Mouse (Mus musculus): ENCODE data around the gene Med13l.

The Med13l gene

DNA sequence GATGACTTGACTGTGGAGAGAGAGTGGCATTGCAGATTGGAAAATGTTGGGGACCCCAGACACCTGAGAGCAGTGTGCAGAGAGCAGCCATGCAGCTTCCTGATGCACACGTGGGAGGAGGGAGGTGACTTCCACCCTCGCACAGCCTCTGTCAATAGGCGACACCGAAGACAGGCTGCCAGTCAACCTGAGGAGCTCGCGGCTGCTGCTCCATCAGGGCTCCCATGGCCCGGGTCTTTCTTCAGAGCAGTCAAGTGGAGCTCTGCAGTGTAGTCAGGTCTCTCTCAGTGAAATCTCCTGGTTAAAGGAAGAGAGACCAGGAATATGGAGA is 131.2 kb downstream of the Med13l start:
- DNase-seq (ENCODE audit: low read depth), result no peak

DNA sequence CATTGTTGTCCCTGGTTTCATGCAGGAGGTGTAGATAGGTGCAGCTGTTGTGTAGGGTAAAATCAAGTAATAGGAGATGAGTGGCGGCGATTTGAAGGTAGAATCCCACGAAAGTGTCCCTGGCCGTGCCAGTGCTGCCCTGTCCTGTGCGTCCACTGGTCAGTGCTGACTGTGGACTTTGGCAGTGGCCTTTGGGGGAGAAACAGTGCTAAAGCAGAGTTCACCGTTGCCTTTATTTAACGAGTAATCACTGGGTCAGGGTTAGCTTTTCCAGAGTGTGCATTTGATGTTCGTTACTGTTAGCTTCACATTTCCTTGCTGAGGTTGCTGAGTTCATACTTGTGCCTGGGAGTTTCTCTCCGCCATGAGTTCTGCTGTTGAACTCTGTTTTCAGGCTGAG is 133.5 kb downstream of the Med13l start:
- DNase-seq (ENCODE audit: low read depth), result no peak

DNA sequence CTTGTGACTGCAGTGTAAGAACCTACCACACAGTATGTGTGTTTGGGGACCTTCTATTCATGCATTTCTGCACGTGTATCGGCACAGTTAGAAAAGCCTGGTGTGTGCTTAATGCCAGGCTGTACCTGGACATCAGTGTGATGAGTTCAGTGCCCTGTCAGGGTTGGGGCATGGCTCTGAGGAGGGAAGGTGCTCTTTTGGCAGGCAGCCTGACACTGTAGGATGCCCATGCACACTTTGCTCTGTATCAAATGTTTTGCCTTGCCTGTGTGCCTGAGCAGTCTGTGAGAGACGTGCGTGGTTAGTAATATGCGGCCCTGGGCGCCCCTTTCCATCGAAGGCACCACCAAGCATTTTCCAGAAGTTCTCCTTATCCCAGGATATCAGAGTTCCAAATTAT is 136.6 kb downstream of the Med13l start:
- DNase-seq (ENCODE audit: low read depth), result no peak

GRCm38 (mm10) chr5:118700978-118701377 is 140.5 kb downstream of the Med13l start:
- DNase-seq (ENCODE audit: low read depth), result no peak

DNA sequence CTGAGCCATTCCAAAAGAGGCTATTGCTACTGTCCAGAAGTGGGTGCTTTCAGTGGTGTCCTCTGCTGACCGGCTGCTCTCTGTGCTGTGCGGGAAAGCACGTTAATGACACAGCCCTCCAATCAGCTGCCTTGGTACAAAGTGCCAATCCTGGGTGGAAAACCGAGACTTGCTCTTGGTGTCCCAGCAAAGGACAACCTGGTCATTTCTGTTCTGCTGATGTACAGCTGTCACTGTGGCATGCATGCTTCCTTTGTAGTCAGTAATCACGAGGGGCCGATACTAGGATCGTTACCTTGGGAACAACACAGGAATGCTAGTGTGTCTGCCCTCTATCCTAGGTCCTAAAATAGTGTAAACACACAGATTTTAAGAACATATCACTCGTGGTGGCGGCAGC is 142.2 kb downstream of the Med13l start:
- DNase-seq (ENCODE audit: low read depth), result no peak

DNA sequence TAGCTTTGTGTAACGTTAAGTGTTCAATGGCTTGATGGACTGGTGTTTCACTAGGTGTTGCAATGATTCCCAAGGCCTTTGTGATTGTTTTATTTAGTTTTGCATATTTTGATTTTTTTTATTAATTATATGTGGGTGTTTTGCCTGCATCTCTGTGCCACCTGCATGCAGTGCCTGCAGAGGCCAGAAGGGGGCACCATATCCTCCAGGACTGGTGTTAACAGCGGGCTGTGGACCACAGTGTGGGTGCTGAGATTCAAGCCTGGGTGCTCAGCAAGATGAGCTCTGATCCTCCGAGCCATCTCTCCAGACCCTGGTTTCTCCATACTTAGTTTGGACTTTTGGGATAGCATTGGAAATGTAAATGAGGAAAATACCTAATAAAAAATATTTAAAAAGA is 143.7 kb downstream of the Med13l start:
- peak; percentile 43 for DNase-seq (ENCODE audit: low read depth)

GRCm38 (mm10) chr5:118704960-118705359 is 144.5 kb downstream of the Med13l start:
- no peak for DNase-seq (ENCODE audit: low read depth)

- DNase-seq (ENCODE audit: low read depth), result peak; percentile 12
Observed at GRCm38 (mm10) chr5:118706009-118706408, 145.5 kb downstream of the Med13l start.

GRCm38 (mm10) chr5:118706414-118706813 is 145.9 kb downstream of the Med13l start:
- DNase-seq (ENCODE audit: low read depth), result no peak

DNA sequence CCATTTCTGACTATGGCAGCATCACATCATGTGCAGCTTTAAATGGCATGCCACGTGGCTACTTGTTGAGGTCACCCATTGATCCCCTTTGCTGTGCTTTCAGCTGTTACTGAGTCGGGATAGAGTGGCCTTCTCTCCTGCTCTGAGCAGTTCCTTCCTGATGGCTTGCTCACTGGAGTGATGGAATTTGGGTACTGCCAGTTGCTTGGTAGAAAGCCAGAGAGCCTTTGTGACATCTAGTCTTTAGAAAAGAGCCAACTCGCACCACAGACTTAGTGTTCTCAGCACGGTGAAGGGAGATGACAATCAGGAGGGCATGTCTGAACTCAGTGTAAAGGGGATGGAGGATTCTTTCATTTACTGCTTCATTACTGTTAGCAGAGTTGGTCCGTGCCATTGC is 147.0 kb downstream of the Med13l start:
- no peak for DNase-seq (ENCODE audit: low read depth)

- DNase-seq (ENCODE audit: low read depth), result peak; percentile 63
Observed at GRCm38 (mm10) chr5:118708215-118708949, 147.9 kb downstream of the Med13l start.

GRCm38 (mm10) chr5:118709847-118710251 is 149.4 kb downstream of the Med13l start:
- no peak for DNase-seq (ENCODE audit: low read depth)

GRCm38 (mm10) chr5:118715518-118715917 is 155.0 kb downstream of the Med13l start:
- no peak for DNase-seq (ENCODE audit: low read depth)

DNA sequence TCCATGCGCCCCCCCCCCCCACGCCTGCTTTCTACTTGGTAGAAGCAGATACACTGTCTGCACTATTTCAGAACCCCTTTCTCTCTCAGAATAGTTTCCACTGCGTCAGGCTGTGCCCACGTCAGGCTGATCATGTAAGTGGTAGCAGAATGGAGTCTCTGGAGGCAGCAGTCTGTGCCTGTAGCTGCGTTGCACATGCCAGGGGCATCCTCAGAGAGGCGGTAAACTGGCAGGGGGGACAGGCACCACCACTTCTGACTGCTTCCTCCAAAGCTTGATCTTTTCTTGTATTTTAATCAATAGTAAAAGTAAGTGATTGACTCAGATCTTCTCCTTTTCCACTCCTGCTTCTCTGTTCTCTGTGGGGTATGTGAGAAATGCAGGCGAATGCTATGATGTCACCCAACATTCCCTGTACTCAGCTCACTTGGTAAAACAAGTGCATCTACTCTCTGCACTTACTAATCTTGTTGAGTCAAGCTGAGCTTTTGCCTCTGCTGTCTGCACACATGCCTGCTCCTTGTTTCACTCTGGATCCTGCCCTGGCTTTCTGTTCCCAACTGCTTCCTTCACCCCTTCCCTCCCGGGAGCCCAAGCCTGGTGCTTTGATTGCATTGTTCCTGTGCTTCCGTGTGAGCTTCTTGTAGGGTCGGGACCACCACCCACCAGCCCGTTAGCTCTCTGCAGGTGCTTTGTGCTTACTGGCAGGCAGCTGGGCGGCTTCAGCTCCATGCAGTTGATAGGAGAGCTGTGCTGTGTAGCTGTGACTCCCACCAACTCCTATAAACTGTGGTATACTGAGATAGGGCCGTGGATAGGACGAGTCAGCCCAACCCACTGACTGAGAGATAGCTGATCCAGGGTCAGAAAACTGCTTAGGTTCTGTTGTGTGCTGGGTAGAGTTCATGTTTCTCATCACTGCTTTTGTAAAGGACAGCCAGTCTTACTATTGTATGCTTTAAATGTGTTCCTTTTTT is 156.1 kb downstream of the Med13l start:
- DNase-seq (ENCODE audit: low read depth), result peak; percentile 18

DNA sequence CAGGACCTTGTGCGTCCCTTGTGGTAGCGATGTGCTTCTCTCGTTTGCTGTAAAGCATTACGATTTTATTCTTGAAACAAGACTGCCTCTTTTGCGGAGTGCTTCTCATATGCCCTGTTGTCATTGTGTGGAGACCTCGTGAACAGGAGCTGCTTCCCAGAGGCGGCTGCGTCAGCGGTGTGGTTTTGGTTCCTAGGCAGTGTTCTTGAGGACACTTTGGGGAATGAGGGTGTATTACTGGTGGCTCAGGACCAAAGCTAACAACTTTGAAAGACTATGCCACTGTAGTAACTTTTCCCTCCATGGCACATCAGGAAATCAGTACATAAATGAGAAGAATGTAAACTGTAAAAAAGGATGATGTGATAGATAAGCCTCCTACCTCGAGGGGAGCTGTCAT is 157.0 kb downstream of the Med13l start:
- no peak for DNase-seq (ENCODE audit: low read depth)

- DNase-seq (ENCODE audit: low read depth), result no peak
Observed at GRCm38 (mm10) chr5:118718070-118718469, 157.6 kb downstream of the Med13l start.

DNA sequence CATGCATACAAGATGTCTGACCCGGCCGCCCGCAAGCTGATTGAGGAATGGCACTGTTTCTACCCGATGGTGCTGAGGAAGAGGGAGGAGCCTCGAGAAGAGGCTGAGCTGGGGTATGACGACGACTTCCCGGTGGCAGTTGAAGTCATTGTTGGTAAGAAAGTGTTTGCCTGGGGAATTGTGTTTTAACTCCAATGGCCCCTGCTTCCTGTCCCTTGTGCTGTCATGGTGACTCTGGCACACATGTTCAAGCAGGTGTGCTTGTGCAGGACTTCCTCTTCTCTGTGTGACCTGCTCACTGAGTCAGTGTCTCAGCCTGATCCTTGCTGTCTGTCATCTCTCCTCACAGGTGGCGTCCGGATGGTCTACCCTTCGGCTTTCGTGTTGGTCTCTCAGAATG is 160.9 kb downstream of the Med13l start:
- no peak for DNase-seq (ENCODE audit: low read depth)

DNA sequence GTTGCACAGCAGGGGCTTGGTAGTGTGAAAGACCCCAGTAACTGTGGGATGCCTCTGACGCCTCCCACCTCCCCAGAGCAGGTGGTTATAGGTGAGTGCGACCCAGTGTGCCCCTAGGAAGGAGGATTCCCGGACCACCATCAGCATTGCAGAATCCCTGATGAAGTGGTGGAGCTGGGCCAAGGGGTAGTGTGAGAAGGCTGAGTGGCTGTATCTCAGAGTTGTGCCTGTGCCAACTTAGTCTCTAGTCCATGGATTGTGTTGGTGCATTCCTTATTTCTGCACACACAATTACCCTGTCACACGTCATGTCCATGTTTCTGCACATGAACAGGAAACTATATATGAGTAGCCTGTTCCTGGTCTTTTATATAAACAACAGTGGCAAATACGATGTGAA is 161.4 kb downstream of the Med13l start:
- no peak for DNase-seq (ENCODE audit: low read depth)

GRCm38 (mm10) chr5:118722456-118722855 is 162.0 kb downstream of the Med13l start:
- no peak for DNase-seq (ENCODE audit: low read depth)

DNA sequence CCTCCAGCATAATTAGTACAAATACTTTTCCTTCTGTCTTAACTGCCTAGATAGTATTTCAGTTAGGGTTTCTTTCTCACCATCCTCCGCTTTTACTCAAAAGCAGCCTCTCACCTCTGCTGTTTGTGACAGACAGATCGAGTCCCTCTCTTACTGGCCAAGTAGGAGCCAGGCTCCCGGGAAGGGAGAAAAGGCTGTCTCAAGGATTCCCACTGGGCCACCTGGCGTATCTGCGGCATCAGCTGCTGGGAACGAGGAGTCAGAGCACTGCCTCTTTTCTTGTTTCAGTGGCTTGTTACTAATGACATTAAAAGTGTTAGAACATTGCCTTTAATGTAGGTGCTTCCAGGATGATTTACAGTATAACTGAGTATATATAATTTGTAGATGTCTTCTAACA is 164.9 kb downstream of the Med13l start:
- no peak for DNase-seq (ENCODE audit: low read depth)

GRCm38 (mm10) chr5:118725886-118726505 is 165.5 kb downstream of the Med13l start:
- DNase-seq (ENCODE audit: low read depth), result no peak

- DNase-seq (ENCODE audit: low read depth), result no peak
Observed at GRCm38 (mm10) chr5:118727336-118727735, 166.9 kb downstream of the Med13l start.

GRCm38 (mm10) chr5:118732221-118732620 is 171.7 kb downstream of the Med13l start:
- no peak for DNase-seq (ENCODE audit: low read depth)
